Mouse (Mus musculus) ES-Bruce4 (cell line): ENCODE results near the gene Lsg1.

Source experiments
- CTCF ChIP-seq: IDR thresholded peaks from one replicate; pipeline ENCODE4 v1.8.1; 2011; ENCODE audit warnings: low read depth, low read length
- EP300 ChIP-seq: IDR thresholded peaks from 2 replicates; pipeline ENCODE4 v1.6.1; 2011; ENCODE audit warnings: low read depth, low read length; ENCODE audit not compliant: insufficient read depth
- POLR2A ChIP-seq: IDR thresholded peaks from one replicate; pipeline ENCODE4 v1.8.1; 2011; ENCODE audit warnings: low read length; ENCODE audit not compliant: insufficient read depth

DNA sequence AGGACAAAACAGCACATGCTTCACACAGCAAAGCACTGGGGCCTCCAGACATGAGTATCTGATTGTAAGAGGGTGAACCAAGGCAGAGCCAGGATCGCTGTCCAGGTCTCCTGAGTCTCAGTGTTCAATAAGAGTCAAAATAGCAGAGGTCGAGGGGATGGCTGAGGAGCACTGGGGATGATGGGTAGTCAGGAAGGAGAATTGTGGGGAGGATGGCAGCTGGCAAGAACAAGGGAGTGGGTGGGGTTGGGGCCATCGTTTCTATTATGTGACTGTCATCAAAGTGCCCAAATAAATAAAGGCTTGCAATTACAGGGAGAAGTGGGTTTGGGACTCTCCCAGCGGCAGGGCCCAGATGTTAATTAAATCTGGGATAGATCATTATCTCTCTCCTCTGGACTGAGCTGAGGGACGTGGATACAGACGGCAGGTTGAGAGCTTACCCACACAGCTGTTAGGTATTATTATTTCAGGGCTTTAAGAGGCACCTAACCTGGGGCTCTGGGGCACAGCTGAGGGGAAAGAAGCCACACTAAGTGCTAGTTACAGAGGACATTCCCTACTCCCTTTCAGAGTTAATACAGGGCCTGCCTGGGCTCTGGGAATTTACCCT, 27.4 kb upstream of the Lsg1 start:
- no peak for TF ChIP-seq POLR2A
- TF ChIP-seq CTCF, result no peak
- TF ChIP-seq EP300, result no peak
